Mouse (Mus musculus) liver, embryonic 14.5 days (tissue): ENCODE results near the gene Kif13a.

Source experiments
- CTCF ChIP-seq: IDR thresholded peaks from 2 replicates; pipeline ENCODE4 v1.5.1; 2016; ENCODE audit warnings: antibody characterized with exemption, low read depth, control low read depth
- EP300 ChIP-seq: IDR thresholded peaks from 2 replicates; pipeline ENCODE4 v1.6.1; 2016; ENCODE audit warnings: antibody characterized with exemption, low read depth

- no peak for TF ChIP-seq CTCF
- TF ChIP-seq EP300 = no peak
Measured at GRCm38 (mm10) chr13:46883976-46884375, 45.7 kb downstream of the Kif13a start.
